Mouse (Mus musculus) right cerebral cortex, postnatal 4 days (tissue): ENCODE measurements around the gene Agtr1b.

ENCODE experiments used
- DNase-seq: peaks from one replicate; pipeline ENCODE4 v3.0.0-alpha.2; 2022

The Agtr1b gene

DNA sequence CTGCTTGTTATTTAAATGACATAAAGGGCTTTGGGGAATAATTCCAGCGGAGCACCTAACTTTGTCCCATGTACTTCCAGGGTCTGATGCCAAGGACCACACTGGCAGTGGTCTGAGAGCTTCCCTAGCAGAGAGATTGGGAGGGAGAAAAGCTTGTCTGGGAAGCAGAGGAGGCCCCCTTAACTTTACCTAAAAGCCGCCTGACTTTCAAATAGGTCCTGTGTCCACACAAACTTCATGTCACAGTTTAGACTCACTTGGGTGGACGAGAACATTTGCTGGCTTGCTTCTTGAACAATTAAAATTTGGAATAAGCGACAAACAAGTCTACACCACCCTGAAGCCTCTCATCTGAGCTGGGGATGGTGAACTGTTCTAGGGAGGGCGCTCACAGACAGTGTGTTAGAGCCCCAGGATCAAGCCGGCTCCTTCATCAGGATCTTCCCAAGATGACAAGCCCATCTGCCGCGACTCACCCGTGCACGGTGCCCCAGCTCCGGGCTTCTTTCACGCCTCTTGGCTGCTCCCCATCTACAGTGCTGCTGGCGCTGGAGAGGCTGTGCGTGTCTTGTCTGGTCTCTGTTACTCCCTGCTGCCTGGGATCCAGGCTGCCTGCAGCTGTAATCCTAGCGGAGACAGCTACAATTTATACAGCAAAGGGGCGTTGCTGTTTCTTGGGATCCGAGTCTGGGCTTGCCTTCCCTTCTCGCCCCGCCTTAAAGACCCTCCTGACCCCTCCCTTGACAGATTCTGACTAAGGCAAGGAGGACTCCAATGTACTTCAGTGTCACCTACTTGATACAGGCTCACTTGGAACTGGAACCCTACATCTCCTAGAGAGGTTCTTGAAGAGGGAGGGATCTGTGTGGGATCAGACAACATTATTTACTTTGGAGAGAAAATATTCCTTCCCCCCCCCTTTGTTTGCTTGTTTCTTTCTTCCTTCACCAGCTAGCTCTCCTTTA is at the start of gene Agtr1b:
TSS of gene Agtr1b (minus strand) at position 620 of the 965 bp plus-strand sequence.
- DNase-seq, result peak; percentile 21

- DNase-seq, result no peak
Observed at GRCm38 (mm10) chr3:20353598-20353997, 13.4 kb downstream of the Agtr1b start.

- DNase-seq, result no peak
Observed at GRCm38 (mm10) chr3:20348206-20348605, 18.8 kb downstream of the Agtr1b start.

DNA sequence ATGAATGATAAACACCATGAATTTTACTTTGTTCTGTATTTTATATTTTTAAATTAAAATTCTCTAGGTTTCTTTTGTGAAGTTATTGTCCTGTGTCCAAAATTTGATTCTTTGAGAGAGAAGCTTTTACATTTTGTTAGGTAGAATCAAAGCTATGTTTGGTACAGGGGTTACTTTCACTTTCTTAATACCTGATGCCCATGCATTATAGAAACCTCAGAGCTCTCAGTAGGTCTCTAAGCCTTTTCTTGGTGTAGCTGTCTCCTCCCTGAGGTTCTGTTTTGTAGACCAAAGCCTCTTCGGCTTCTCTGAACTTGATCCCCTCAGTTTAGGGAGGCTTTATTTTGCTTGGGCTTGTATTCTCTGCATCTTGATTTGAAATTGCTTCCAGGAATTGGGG is 26.6 kb downstream of the Agtr1b start:
- DNase-seq, result no peak

GRCm38 (mm10) chr3:20334681-20335080 is 32.3 kb downstream of the Agtr1b start:
- DNase-seq, result no peak

GRCm38 (mm10) chr3:20317233-20317632 is 49.7 kb downstream of the Agtr1b start:
- DNase-seq, result no peak

DNA sequence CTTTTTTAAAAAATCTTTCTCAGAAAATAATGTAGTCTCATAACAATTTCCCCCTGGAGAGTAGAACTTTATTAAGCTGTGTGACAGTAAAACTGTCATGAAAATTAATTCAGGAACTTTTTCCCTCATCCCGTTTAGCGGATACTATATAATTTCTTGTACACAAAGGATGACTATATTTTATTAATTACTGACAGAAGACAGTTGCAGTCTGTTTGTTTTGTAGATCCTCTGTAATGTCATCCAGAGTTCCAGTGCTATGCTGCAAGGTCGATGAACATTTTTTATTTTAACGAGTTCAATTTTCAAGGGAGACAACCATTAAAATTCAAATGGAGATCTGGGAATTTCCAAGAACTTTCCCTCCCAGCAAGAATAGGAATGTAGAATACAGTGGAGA is 57.8 kb downstream of the Agtr1b start:
- DNase-seq, result no peak

DNA sequence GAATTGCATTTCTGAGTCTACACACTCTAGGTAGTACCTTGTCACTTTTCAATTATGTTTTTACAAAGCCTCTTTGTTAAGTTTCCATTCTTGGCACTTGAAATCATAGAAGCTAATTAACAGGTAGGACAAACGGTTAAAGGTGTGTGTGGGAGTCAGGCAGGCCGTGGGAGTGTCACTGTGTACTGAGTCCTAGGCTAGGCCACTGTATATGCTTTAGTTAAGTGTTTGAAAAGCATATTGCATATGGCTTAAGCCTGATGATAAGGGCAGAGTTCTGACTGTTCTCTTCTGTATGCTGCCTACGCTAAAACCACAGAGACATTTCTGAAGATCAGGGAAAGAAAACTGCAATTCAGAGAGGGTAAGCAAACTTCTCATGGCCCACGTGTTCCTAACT is 59.7 kb downstream of the Agtr1b start:
- no peak for DNase-seq

DNA sequence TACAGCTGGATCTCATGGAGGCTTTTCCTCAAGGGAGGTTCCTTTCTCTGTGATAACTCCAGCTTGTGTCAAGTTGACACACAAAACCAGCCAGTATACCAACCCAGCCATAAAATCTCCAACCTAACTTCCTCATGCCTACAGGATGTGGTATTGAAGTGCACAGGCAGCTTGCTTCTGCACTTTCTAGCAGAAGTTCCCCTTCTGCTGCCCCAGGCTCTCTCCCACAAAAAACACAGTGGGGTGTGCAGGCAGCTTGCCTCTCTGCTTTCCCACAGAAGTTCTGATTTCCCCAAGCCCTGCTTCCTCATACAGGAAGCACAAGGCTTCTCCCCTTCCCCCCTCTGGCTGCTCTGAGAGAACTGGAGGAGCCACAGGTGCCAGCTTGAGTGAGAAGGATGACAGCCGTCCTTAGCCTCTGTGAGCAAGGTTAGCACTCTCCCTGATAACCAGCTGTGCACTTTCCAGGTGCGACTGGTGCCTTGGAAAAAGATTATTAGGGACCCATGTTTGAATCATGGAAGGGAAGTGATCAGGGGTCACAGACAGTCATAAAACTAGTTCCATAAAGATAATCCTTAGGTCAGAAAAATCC is 62.1 kb downstream of the Agtr1b start:
- DNase-seq, result no peak

- no peak for DNase-seq
Observed at GRCm38 (mm10) chr3:20295546-20295945, 71.4 kb downstream of the Agtr1b start.

DNA sequence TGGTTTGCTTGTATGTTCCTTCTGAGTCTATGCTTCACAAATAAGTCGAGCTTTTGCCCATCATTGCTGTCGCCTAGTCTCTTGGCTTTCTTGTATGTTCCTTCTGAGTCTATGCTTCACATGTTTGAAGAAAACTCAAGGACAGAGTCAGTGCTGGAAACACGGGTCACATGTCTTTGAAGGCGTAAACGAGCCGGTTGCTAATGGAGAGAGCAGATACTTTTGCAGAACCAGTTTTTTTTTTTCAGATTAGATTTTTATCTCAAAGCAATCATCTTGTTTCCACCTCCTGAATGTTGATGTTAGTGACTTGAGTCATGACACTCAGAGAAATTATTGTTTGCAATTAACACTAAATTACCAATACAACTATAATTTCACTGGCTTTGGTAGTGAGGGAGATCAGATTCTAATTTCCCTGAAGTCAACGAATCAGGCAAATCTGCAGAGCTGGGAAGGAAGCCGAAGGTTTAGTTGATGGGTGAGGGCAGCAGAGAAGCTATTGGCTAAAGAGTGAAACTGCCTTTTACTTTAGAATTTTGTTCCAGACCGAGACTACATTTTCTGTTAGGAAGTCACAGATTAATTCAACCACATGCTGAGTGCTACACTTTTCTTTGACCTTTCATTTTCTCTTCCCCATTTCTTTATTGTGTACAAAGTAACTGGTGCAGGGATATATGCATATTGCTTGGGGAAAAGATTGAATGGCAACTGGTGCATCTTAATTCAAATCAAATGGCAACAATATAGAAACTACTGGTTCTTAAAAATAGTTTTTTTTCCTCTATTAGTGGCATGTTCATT is 72.2 kb downstream of the Agtr1b start:
- DNase-seq, result no peak

GRCm38 (mm10) chr3:20291370-20291769 is 75.6 kb downstream of the Agtr1b start:
- DNase-seq, result no peak

- DNase-seq, result no peak
Observed at GRCm38 (mm10) chr3:20288761-20289160, 78.2 kb downstream of the Agtr1b start.

GRCm38 (mm10) chr3:20281796-20282195 is 85.2 kb downstream of the Agtr1b start:
- no peak for DNase-seq

DNA sequence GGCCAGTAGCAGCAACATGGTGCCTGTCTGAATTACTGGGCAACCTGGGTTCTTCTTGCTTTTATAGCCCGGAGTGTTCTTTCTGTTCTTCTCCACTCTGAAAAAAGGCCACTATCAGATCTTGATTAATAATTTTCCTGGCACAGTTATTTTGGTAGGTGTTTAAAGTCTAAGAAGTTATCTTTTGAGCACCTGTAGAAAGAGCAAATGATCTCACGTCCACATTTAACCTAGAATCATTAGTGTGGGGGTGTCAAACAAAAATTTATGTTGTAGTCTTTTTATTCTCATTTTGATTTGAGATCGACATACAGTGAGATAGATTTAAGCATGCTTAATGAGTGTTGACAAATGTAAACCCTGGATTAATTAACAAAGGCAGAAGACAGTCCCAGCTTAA is 91.3 kb downstream of the Agtr1b start, which contains the start of gene Cpb1:
TSS of gene Cpb1 (minus strand) at position 101 of the 400 bp plus-strand sequence.
- DNase-seq, result no peak
